Mouse (Mus musculus) spleen, postnatal 10 days (tissue): Measurements from ENCODE around the gene Eif4h.
A peak's percentile ranks its signal among the peaks of the same experiment; 100 is the strongest.

Experiments
- DNase-seq, 2 experiments: peaks; one replicate each; pipeline ENCODE4 v3.0.0; 2021 to 2022; ENCODE audit warnings: low spot score in 2 of 2

Eif4h gene

DNA sequence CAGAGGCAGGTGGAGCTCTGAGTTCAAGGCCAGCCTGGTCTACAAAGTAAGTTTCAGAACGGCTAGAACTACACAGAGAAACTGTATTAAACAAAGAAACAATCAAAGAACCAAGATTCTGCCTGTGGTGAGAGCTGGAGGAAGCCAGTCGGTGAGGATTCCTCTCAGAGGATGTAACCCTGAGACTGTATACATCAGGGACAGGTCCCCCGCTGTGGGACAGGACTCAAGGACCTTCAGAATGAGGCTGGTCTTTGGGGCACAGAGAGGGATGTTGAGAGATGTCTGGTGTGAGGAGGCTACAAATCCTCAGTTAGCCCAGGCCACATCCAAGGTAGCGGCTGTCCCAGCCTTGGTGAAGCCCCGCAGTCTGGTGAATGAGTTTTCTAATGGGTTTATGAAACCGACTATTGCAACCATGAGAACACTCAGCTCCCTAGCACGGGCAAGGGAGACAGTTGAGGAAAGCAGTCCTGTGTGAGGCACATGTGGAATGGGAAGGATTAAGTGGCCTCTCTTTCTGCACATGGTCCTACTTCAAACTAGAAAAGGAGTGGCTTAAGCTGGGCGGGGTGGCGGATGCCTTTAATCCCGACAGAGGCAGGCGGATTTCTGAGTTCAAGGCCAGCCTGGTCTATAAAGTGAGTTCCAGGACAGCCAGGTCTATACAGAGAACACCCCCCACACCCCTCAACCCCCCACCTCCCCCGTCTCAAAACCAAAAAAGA lies 29.2 kb downstream of the Eif4h start:
- DNase-seq, result no peak

GRCm38 (mm10) chr5:134607121-134607520 lies 32.2 kb downstream of the Eif4h start:
- peak in 1 of 2 experiments; percentile 43 for DNase-seq

DNA sequence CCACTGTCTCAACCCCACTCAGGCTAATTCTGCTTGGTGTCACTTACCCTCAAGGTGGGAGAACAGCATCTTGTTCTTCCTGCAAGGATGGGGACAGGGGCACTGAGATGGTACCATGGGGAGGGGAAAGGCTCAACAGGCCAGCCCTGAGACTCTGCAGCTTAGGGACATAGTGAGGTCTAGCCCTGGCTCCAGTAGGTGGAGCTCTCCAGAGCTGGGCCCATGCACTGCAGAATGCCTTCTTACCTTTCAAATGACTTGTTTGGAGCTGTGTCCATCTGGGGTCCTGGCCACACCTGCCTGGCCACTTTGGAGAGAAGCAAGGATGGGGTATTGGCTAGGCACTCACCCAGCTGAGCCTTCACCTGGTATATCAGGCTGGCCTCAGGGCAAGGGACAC lies 33.0 kb downstream of the Eif4h start:
- DNase-seq, result peak in 1 of 2 experiments; percentile 35

GRCm38 (mm10) chr5:134604376-134604775 lies 34.9 kb downstream of the Eif4h start:
- DNase-seq, result no peak

DNA sequence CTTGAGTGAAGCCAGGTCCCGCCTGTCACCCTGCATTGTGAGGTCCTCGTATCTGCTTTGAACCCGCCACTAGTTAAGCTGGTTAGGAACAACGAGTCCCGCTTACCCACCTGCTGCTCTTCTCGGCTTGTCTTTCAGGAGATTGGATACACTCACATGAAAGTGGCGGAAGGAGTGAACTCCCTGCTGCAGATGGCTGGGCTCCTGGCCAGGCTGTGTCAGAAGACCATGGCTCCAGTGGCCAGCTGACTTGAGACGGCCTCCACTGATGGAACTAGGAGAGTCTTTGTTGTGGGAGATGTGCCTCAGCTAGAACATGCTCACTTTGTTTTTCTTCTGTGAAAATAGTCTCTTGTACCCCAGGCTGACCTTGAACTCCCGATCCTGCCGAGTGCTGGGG lies 41.6 kb downstream of the Eif4h start:
- DNase-seq, result no peak

DNA sequence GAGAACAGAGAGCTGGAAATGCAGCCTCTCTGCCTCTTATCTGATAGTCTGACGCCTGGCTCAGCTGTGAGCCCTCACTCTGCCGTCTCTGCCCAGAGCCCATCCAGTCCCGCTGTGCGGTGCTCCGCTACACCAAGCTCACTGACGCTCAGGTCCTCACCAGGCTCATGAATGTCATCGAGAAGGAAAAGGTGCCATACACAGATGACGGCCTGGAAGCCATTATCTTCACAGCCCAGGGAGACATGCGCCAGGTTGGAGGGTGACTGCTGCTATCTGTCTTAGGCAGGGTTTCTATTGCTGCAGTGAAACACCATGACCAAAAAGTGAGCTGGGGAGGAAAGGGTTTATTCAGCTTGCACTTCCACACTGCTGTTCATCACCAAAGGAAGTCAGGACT lies 46.2 kb downstream of the Eif4h start:
- DNase-seq, result peak in 1 of 2 experiments; percentile 61

- no peak for DNase-seq
Measured at GRCm38 (mm10) chr5:134592026-134592581, 47.2 kb downstream of the Eif4h start.

GRCm38 (mm10) chr5:134589900-134590299 lies 49.4 kb downstream of the Eif4h start:
- no peak for DNase-seq

- DNase-seq, result no peak
Measured at GRCm38 (mm10) chr5:134584798-134585197, 54.5 kb downstream of the Eif4h start.

DNA sequence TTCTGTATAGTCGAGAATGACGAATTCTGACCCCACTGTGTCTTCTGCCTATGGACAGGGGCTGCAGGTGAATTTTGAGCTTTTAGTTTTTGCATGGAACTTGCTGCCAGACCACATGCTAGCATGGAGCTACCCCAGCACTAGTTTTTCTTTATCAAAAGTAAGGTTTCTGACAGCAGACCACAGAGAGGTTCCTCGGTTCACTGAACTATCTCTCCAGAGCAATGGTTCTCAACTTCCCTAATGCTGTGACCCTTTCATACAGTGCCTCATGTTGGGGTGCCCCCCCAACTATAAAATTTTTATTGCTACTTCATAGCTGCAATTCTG lies 55.4 kb downstream of the Eif4h start:
- DNase-seq, result no peak

GRCm38 (mm10) chr5:134583006-134583883 lies 56.0 kb downstream of the Eif4h start:
- DNase-seq, result no peak

DNA sequence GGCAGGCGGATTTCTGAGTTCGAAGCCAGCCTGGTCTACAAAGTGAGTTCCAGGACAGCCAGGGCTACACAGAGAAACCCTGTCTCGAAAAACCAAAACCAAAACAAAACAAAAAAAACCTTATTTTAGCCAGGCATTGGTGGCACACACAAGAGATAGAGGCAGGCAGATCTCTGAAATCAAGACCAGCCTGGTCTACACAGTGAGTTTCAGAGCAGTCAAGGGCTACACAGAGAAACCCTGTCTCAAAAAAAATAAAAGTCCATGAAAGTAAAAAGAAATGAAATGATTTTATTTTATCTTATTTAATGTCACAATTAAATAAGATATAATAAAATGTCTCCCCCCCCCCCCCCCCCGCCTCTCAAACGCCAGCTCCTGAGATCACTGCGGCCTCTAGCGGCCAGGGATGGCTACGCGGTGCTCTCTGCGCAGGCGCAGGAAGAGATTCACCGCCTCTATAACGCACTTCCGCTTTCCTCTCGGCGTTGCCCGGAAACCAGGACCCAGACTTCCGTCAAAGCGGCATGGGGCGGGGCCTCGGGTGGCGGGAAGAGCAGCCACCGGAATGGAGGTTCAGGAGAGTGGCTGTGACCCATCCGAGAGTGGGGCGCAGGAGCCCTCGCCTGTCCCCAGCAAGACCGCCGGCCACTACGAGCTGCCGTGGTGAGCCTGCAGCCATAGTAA lies 56.9 kb downstream of the Eif4h start:
- DNase-seq, result peak; percentile 95 to 99

GRCm38 (mm10) chr5:134581146-134581545 lies 58.1 kb downstream of the Eif4h start, which contains the start of gene Rfc2:
Gene Rfc2 (plus strand): TSS chr5:134581366.
- DNase-seq, result no peak

GRCm38 (mm10) chr5:134579135-134579534 lies 60.2 kb downstream of the Eif4h start:
- no peak for DNase-seq

DNA sequence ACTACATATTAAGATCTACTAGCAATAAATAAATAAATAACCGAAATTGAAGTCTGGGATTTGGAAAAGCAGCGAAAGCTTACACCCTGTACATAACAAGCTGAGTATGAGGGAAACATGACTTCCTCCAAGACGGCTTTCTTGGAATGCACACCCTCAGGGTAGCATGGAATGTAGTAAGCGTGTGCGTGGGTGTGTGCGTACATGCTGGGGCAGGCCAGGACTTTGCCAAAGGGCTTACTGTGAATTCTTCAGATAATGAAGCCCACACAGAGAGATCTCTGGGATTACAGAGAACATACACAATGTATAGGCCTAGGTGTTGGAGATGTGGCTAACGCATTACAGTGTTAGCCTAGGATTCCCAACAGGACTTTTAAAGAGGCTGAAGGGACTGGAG lies 61.8 kb downstream of the Eif4h start:
- no peak for DNase-seq

DNA sequence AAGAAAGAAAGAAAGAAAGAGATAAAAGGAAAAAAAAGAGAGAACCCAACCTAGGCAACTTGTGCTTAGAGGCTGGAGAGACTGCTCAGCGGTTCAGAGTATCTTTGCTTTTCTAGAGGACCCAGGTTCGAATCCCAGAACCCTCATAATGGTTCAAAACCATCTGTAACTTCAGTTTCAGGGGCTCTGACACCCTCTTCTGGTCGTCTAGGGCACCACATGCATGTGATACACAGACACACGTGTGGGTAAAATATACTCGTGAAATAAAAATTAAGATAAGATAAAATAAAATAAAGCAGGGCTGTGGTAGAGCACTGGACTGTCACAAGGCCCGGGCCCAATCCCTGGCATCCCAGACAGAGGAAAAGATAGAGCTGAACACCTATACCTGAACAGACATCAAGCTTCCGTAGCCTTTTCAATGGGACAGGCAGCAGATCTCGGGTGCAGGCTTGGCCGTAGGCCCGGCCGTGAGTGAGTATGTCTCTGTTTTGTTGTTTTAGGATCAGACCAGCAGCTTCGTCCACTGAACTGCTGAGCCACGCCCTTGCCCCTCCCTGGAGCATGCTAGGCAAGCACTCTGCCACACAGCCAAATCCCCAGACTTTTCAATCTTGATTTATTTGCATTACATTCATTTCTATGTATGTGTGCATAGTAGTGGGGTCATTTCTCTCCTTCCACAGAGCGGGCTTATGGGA lies 62.6 kb downstream of the Eif4h start:
- DNase-seq, result peak in 1 of 2 experiments; percentile 56

DNA sequence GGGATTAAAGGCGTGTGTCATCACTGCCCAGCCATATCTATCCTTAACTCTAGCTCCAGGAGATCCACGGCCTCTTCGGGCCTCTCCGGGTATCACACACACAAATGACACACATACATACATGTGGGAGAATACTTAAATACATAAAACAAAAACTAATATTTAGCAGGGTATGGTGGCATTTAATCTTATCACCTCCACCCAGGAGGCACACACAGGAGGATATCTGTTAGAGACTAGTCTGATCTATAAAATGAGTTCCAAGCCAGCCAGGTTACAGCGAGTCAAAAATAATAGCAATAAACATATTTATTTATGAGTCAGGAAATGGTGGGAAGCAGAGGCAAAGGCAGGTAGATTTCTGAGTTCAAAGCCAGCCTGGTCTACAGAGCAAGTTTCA lies 63.5 kb downstream of the Eif4h start:
- no peak for DNase-seq

DNA sequence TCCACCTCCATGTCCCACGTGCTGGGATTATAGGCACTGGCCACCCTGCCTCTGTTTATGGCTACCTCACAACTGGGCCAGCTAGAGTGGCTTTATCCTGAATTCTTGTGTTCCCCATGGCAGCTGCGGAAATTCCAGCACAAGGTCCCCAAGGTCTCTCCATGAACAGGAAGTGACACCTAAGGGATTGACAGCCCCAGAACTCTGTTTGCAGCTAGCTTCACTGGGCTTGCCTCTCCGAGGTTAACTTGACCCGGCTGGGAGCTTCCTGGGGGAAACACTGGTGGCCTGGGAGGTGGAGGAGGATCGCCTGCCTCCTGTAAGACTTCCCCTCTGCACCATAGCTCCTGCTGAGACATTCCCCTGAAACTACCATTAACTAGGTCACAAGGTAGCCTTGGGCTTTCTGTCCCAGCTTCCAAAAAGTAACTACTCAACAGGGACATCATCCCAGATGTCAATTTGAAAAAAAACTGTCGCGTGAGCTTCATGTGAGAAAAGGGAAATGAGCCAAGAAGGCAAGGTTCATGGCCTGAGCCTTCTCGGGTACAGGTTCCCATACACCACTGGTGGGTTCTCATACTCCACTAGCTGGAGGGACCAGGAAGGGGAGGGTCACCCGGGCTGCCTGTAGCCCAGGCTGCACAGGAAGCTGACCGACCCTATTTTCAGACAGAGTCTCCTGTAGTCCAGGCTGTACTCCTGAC lies 66.6 kb downstream of the Eif4h start:
- peak in 1 of 2 experiments; percentile 29 for DNase-seq

- DNase-seq, result peak; percentile 42 to 58
Measured at GRCm38 (mm10) chr5:134571730-134572507, 67.4 kb downstream of the Eif4h start.
